Mouse (Mus musculus): Measurements from ENCODE around the gene Taco1. TPM values are rescaled to one million over a fixed set of nuclear protein-coding genes. Genes with fewer than 3 reads are reported as not detected.
"Not testable (repeated sequence)": the region's sequence is repeated elsewhere in the genome, so short reads cannot be mapped to it uniquely, and the experiment has no call there.

Taco1 gene
- polyA plus RNA-seq, 1 experiment from 2014 or later, result 8.8 TPM

DNA sequence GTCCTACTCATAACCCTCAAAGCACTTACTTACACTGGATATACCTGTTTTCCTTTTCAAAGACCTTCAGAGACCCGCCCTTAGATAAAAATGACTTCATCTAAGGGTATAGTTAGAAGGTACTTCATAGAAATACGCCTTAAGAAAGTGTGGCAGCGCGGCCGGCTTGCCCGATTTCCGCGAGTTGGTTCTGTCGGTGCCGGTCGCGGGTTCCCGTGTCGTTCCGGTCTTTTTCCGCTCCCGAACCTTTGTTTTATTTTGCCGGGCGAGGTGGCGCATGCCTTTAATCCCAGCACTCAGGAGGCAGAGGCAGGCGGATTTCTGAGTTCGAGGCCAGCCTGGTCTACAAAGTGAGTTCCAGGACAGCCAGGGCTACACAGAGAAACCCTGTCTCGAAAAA lies 755 bp downstream of the Taco1 start:
- peak overlapping the region; percentile 77 for H3K4me2 ChIP-seq (ENCODE audit: low read depth, low read length, severe bottlenecking)
- peak; percentile 87 for DNase-seq (ENCODE audit: low spot score)
- H3K36me3 ChIP-seq (ENCODE audit: control insufficient read depth, insufficient read depth, low read length); H3K9me3 ChIP-seq (ENCODE audit: control insufficient read depth, low read length); ATAC-seq (replicated peaks; ENCODE audit: low FRiP score); H3K27me3 ChIP-seq (ENCODE audit: control insufficient read depth, insufficient read depth, low read length); H3K4me1 ChIP-seq (replicated peaks; ENCODE audit: control insufficient read depth, insufficient read depth, low read length); H3K27ac ChIP-seq (ENCODE audit: low read depth, low read length): not testable (repeated sequence)
- peak overlapping the region; percentile 87 for H3K9ac ChIP-seq (ENCODE audit: low read length)
- WGBS, result 17% methylated on average over 23 of the region's 23 CpGs
- peak overlapping the region; percentile 82 for H3K4me3 ChIP-seq (ENCODE audit: low read depth, low read length)

DNA sequence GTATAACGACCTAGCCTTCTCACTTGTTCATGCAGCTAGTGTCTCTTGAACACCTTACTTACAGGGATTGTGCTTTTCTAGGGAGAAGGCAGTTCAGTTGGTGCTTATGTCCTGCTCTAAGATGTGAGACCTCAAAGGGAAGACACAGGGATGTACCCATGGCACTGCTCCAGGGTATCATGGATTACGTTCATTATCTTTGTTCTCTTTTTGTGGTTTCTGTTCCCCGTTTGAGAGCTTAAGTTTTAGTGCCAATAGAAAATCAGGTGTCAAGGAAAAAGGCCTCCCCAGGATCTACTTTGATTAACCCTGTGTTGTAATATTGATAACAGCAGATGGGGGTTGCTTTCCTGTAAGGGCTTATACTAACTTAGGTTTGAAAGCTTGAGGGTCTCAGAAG lies 7.9 kb downstream of the Taco1 start:
- Histone ChIP-seq H3K9me3 (ENCODE audit: control insufficient read depth, low read length) (no peaks in the 10 kb centered on the region), H3K27me3 (ENCODE audit: control insufficient read depth, insufficient read depth, low read length) (no peaks in the 10 kb centered on the region), H3K27ac (ENCODE audit: low read depth, low read length) (no peak overlapping the region), H3K9ac (ENCODE audit: low read length) (no peak overlapping the region), H3K4me1 (replicated peaks; ENCODE audit: control insufficient read depth, insufficient read depth, low read length) (no peaks in the 10 kb centered on the region), H3K4me3 (ENCODE audit: low read depth, low read length) (no peak overlapping the region), H3K36me3 (ENCODE audit: control insufficient read depth, insufficient read depth, low read length) (no peaks in the 10 kb centered on the region), H3K4me2 (ENCODE audit: low read depth, low read length, severe bottlenecking) (no peak overlapping the region)
- 81% methylated on average over 3 of the region's 3 CpGs for WGBS
- no peak for ATAC-seq (replicated peaks; ENCODE audit: low FRiP score)
- no peak for DNase-seq (ENCODE audit: low spot score)

DNA sequence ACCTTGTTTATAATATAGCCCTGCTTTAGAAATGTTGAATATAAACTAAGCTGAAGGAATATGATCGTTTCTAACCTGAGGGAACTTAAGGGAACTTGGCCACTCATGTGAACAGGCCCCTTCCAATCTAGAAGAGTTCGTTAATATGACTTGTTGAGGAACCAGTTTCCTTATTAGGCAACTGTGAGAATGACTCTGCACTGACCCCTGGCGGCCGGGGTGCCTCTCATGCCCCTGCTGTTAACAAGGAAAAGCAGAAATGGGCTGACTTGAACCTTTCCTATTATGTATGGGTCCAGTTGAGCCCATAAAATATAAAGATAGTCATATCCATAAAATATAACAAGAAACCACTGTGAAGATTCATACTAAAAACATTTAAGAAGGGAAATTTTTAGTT lies 10.5 kb downstream of the Taco1 start:
- no peak for ATAC-seq (replicated peaks; ENCODE audit: low FRiP score)
- Histone ChIP-seq H3K4me3 (ENCODE audit: low read depth, low read length) (no peak overlapping the region), H3K27me3 (ENCODE audit: control insufficient read depth, insufficient read depth, low read length) (no peaks in the 10 kb centered on the region), H3K9me3 (ENCODE audit: control insufficient read depth, low read length) (no peaks in the 10 kb centered on the region), H3K9ac (ENCODE audit: low read length) (no peak overlapping the region), H3K36me3 (ENCODE audit: control insufficient read depth, insufficient read depth, low read length) (no peaks in the 10 kb centered on the region), H3K27ac (ENCODE audit: low read depth, low read length) (no peak overlapping the region), H3K4me1 (replicated peaks; ENCODE audit: control insufficient read depth, insufficient read depth, low read length) (no peaks in the 10 kb centered on the region), H3K4me2 (ENCODE audit: low read depth, low read length, severe bottlenecking) (no peak overlapping the region)
- DNase-seq (ENCODE audit: low spot score), result peak; percentile 89
- 6% methylated on average over 4 of the region's 4 CpGs for WGBS

DNA sequence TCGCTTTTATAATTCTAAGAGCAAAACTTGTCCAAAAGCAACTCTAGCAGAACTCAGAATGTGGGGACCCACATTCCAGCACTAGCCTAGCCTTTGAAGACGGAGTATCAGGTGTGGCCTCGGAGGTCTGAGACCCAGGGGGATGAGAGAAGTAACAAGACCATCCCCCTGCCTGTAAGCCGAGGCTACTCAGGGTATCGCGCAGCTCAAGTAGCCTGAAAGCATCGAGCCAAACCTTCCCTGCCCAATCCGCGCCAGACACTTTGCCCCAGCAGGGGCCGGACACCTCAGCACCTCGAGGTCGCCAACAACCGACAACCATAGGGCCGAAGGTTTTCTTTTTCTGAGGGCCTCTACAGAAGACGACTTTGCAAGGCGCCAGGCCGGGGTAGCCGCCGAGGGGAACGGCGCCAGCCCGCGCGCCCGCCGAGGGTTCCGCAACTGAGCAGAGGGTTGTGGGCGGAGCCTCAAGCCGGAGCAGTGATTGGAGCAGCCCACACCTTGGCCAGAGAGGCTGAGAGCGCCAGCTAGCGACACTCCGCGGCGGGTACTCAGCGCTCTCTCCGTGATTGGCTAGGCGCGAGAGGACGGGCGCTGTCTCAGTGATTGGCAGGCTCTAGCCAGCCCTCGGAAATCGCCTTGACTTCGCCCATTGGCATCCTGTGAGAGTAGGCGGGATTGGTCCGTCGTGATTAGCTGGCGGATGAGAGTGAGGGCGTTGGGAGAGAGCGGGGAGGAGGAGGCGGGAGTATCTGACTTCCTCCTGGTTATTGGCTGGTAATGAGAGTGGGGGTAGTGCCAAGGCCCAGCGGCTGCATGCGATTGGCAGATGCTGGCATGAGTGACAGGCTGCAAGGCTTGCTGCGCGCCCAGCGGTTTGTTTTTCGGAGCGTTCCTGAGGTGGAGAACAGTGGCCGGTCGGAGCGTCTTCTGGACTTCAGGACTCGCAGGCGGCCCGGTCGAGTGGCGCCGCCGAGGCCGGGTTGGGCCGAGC lies 18.1 kb downstream of the Taco1 start, which contains the start of gene Map3k3:
Map3k3 (plus strand) TSS at position 906 of the 994 bp plus-strand sequence.
- peak within 1 kb of the TSS; percentile 91 for H3K9ac ChIP-seq (ENCODE audit: low read length)
- H3K4me3 ChIP-seq (ENCODE audit: low read depth, low read length), result peak within 1 kb of the TSS; percentile 93
- H3K36me3 ChIP-seq (ENCODE audit: control insufficient read depth, insufficient read depth, low read length), result no peaks in the 10 kb centered on the region
- 0 out of 2 replicates have a peak, but pooled peaks cover 2% of the 10 kb centered on the region for H3K4me1 ChIP-seq (replicated peaks; ENCODE audit: control insufficient read depth, insufficient read depth, low read length)
- WGBS, result under 1% methylated on average over 63 of the region's 69 CpGs
- H3K27me3 ChIP-seq (ENCODE audit: control insufficient read depth, insufficient read depth, low read length), result no peaks in the 10 kb centered on the region
- H3K9me3 ChIP-seq (ENCODE audit: control insufficient read depth, low read length), result no peaks in the 10 kb centered on the region
- ATAC-seq (replicated peaks; ENCODE audit: low FRiP score) (peak; percentile 99), DNase-seq (ENCODE audit: low spot score) (peak; percentile 99)
- peak within 1 kb of the TSS; percentile 59 for H3K4me2 ChIP-seq (ENCODE audit: low read depth, low read length, severe bottlenecking)
- peak within 1 kb of the TSS; percentile 97 for H3K27ac ChIP-seq (ENCODE audit: low read depth, low read length)

DNA sequence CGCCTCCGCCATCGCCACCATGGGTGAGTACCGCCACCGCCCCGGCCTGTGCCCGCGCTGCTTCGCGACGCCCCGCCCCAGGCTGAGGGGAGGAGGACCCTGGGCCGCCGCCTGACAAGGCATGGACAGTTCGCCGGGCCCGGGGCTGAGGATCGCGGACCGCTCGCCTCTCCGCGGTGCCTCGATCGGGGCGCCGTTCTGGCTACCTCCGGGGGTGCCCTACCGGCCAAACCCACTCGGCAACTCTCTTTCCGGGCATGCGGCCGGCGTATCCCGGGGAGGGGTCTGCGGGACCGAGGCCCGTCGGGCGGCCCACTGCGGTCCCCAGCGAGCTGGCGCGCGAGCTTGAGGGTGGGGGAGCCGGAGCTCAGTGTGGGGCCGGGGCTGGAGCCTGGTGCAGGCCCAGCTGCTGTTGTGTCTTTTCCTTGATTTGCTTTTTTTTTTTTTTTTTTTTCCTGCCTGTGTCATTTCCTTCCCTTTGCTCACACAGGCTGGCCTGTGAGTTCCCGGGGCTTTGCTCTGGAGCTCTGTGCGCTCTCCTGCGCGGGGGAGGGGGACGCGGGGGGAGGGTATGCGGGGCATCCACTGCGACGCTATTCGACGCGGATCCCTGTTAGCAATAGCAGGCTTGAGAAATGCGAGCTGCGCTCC lies 19.2 kb downstream of the Taco1 start:
- 0 out of 2 replicates have a peak, but pooled peaks cover 2% of the 10 kb centered on the region for H3K4me1 ChIP-seq (replicated peaks; ENCODE audit: control insufficient read depth, insufficient read depth, low read length)
- H3K27ac ChIP-seq (ENCODE audit: low read depth, low read length), result peak overlapping the region; percentile 97
- no peaks in the 10 kb centered on the region for H3K36me3 ChIP-seq (ENCODE audit: control insufficient read depth, insufficient read depth, low read length)
- peak overlapping the region; percentile 91 for H3K9ac ChIP-seq (ENCODE audit: low read length)
- under 1% methylated on average over 59 of the region's 61 CpGs for WGBS
- H3K27me3 ChIP-seq (ENCODE audit: control insufficient read depth, insufficient read depth, low read length), result no peaks in the 10 kb centered on the region
- peak; percentile 63 for ATAC-seq (replicated peaks; ENCODE audit: low FRiP score)
- H3K9me3 ChIP-seq (ENCODE audit: control insufficient read depth, low read length), result no peaks in the 10 kb centered on the region
- H3K4me3 ChIP-seq (ENCODE audit: low read depth, low read length), result peak overlapping the region; percentile 93
- H3K4me2 ChIP-seq (ENCODE audit: low read depth, low read length, severe bottlenecking), result peak overlapping the region; percentile 59
- DNase-seq (ENCODE audit: low spot score), result peak; percentile 89

DNA sequence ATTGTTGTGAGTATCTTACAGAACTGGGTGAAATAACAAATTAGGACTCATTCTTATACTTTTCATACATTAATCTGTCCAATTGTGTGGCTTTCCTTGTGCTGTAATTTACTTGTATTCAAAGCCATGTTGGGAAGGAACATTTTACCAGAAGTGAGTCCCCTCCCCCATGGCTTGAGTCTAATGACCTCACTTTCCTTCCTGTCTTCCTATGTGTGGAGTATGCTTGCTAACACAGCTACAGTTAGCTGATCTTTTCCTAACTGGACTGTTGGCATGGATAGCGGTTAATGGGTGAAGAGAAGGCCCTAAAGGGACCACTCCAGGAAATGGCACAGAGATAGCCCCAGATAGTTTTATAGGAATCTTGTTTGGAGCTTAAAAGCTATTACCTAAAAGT lies 32.4 kb downstream of the Taco1 start:
- ATAC-seq (replicated peaks; ENCODE audit: low FRiP score), result no peak
- Histone ChIP-seq H3K9ac (ENCODE audit: low read length) (no peak overlapping the region), H3K4me3 (ENCODE audit: low read depth, low read length) (no peak overlapping the region), H3K27me3 (ENCODE audit: control insufficient read depth, insufficient read depth, low read length) (no peaks in the 10 kb centered on the region), H3K9me3 (ENCODE audit: control insufficient read depth, low read length) (no peaks in the 10 kb centered on the region), H3K36me3 (ENCODE audit: control insufficient read depth, insufficient read depth, low read length) (no peaks in the 10 kb centered on the region), H3K27ac (ENCODE audit: low read depth, low read length) (no peak overlapping the region), H3K4me2 (ENCODE audit: low read depth, low read length, severe bottlenecking) (no peak overlapping the region), H3K4me1 (replicated peaks; ENCODE audit: control insufficient read depth, insufficient read depth, low read length) (no peaks in the 10 kb centered on the region)
- no peak for DNase-seq (ENCODE audit: low spot score)
- WGBS, result 88% methylated on average over 1 of the region's 1 CpGs

DNA sequence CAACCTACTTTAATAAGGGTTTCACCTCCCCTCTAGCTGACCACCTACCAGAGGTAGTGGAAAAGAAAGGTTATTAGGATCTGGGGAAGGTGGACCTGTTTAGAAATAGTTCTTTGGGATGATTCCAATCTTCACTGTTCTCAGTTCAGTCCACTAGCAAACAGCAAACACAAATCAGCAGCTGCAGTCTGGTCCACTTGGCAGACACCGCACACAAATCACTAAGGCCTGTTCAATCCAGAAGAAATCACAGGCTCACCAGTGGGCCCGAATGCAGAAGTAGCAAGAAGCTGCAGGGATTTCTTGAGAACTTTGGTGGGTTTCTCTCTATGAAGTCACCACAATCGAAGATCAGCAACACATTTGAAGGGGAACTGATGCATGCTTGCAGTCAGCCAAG lies 37.0 kb downstream of the Taco1 start:
- Histone ChIP-seq H3K4me3 (ENCODE audit: low read depth, low read length) (no peak overlapping the region), H3K9me3 (ENCODE audit: control insufficient read depth, low read length) (no peaks in the 10 kb centered on the region), H3K36me3 (ENCODE audit: control insufficient read depth, insufficient read depth, low read length) (no peaks in the 10 kb centered on the region), H3K27ac (ENCODE audit: low read depth, low read length) (no peak overlapping the region), H3K4me2 (ENCODE audit: low read depth, low read length, severe bottlenecking) (no peak overlapping the region), H3K4me1 (replicated peaks; ENCODE audit: control insufficient read depth, insufficient read depth, low read length) (no peaks in the 10 kb centered on the region), H3K27me3 (ENCODE audit: control insufficient read depth, insufficient read depth, low read length) (no peaks in the 10 kb centered on the region), H3K9ac (ENCODE audit: low read length) (no peak overlapping the region)
- DNase-seq (ENCODE audit: low spot score), result no peak
- no peak for ATAC-seq (replicated peaks; ENCODE audit: low FRiP score)
- WGBS, result 98% methylated on average over 3 of the region's 3 CpGs

DNA sequence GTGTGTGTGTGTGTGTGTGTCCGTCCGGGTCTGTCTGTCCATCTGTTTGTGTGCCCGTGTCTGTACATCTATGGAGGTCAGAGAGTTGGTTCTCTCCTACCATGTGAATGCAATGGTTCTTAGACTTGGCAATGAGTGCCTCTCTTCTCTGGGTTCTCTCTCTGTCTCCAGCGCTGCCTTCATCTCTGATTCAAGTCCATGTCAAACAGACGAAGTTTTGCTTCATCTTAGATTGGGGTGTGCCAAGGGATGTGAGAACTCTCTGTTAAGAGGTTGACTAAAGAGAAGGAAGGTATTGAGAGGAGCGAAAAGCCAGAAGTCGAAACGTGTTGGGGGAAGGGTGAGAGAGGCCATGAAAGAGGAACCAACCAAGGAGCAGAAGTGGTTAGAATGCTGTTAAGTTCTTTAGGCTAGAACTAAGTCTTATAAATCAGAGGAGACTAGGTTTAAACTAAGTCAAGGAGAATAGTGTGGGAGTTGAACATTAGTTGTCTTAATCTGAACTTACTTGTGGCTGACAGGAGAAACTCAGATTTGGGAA lies 40.3 kb downstream of the Taco1 start:
- 82% methylated on average over 8 of the region's 8 CpGs for WGBS
- H3K4me3 ChIP-seq (ENCODE audit: low read depth, low read length), result no peak overlapping the region
- no peaks in the 10 kb centered on the region for H3K4me1 ChIP-seq (replicated peaks; ENCODE audit: control insufficient read depth, insufficient read depth, low read length)
- H3K4me2 ChIP-seq (ENCODE audit: low read depth, low read length, severe bottlenecking), result no peak overlapping the region
- H3K27me3 ChIP-seq (ENCODE audit: control insufficient read depth, insufficient read depth, low read length), result no peaks in the 10 kb centered on the region
- H3K36me3 ChIP-seq (ENCODE audit: control insufficient read depth, insufficient read depth, low read length), result no peaks in the 10 kb centered on the region
- DNase-seq (ENCODE audit: low spot score) (no peak), ATAC-seq (replicated peaks; ENCODE audit: low FRiP score) (no peak)
- H3K9me3 ChIP-seq (ENCODE audit: control insufficient read depth, low read length), result no peaks in the 10 kb centered on the region
- H3K27ac ChIP-seq (ENCODE audit: low read depth, low read length), result no peak overlapping the region
- H3K9ac ChIP-seq (ENCODE audit: low read length), result no peak overlapping the region
